Mouse (Mus musculus): ENCODE data around the gene Pth. TPM values are rescaled to one million over a fixed set of nuclear protein-coding genes. Genes with fewer than 3 reads are reported as not detected.

The Pth gene
- polyA plus RNA-seq (2015; fragmentation: Nextera tagmentation; extraction: Ambion mirVana), result not detected in 2 replicates

GRCm38 (mm10) chr7:113388470-113388869 lies at the start of gene Pth:
TSS of gene Pth (minus strand) at chr7:113388570.

GRCm38 (mm10) chr7:113368746-113369619 lies 19.4 kb downstream of the Pth start, which contains the start of gene Btbd10:
TSS of gene Btbd10 (minus strand) at chr7:113369392.

Other genes starting within 250 kb of the Pth start
- 5.2 and 6.1 TPM in 2 replicates for gene Arntl, start 181.1 kb downstream of the Pth start, polyA plus RNA-seq (2015; fragmentation: Nextera tagmentation; extraction: Ambion mirVana)
- 10.6 and 13.9 TPM in 2 replicates for gene Btbd10, start 19.2 kb downstream of the Pth start, polyA plus RNA-seq (2015; fragmentation: Nextera tagmentation; extraction: Ambion mirVana)
- 39.7 and 44.2 TPM in 2 replicates for gene Far1, start 125.3 kb upstream of the Pth start, polyA plus RNA-seq (2015; fragmentation: Nextera tagmentation; extraction: Ambion mirVana)

Measured in spleen, postnatal 0 days (tissue).